Comparison of ENCODE assay signal across 8 mouse cellular contexts in genomic region chr17:87445917-87446766, GRCm38 (mm10). TPM values are rescaled to one million over a fixed set of nuclear protein-coding genes. Genes with fewer than 3 reads are reported as not detected.
DNase-seq lines count a peak whose midpoint lies in the region; ATAC-seq and TF ChIP-seq lines count a peak whose summit lies in the region.

No protein-coding gene starts in this region.

- WGBS in embryonic facial prominence, embryonic 13.5 days, result 1% methylated on average over 55 of the region's 86 CpGs
- WGBS in heart, embryonic 12.5 days, result under 1% methylated on average over 52 of the region's 86 CpGs
- under 1% methylated on average over 57 of the region's 86 CpGs for WGBS in kidney, postnatal 0 days
- under 1% methylated on average over 62 of the region's 86 CpGs for WGBS in liver, postnatal 0 days (ENCODE audit: insufficient replicate concordance)
- WGBS in neural tube, embryonic 13.5 days, result under 1% methylated on average over 64 of the region's 86 CpGs

- H3K9ac ChIP-seq in embryonic facial prominence, embryonic 13.5 days, result peak overlapping the region; percentile 96
- H3K9ac ChIP-seq in heart, embryonic 12.5 days, result peak overlapping the region; percentile 96
- H3K9ac ChIP-seq in kidney, postnatal 0 days (ENCODE audit: low read depth, low read length), result peak overlapping the region; percentile 98
- H3K9ac ChIP-seq in liver, postnatal 0 days (replicated peaks), result peak overlapping the region; percentile 87
- H3K9ac ChIP-seq in neural tube, embryonic 13.5 days, result peak overlapping the region; percentile 100

- ATAC-seq in embryonic facial prominence, embryonic 13.5 days (ENCODE audit: insufficient number of reproducible peaks, insufficient read depth, low FRiP score, low TSS enrichment, low read depth), result peak; percentile 83
- peak; percentile 79 for ATAC-seq in heart, embryonic 12.5 days (ENCODE audit: insufficient number of reproducible peaks, low FRiP score)
- ATAC-seq in kidney, postnatal 0 days (replicated peaks; ENCODE audit: low FRiP score, low read depth), result peak; percentile 76
- peak; percentile 45 for ATAC-seq in liver, postnatal 0 days
- peak; percentile 72 for ATAC-seq in neural tube, embryonic 13.5 days (ENCODE audit: low read depth)

- no peaks in the 10 kb centered on the region for H3K9me3 ChIP-seq in embryonic facial prominence, embryonic 13.5 days
- H3K9me3 ChIP-seq in heart, embryonic 12.5 days (replicated peaks), result no peaks in the 10 kb centered on the region
- H3K9me3 ChIP-seq in kidney, postnatal 0 days (replicated peaks; ENCODE audit: low read length), result no peaks in the 10 kb centered on the region
- no peaks in the 10 kb centered on the region for H3K9me3 ChIP-seq in liver, postnatal 0 days (ENCODE audit: low read length)
- H3K9me3 ChIP-seq in neural tube, embryonic 13.5 days, result no peaks in the 10 kb centered on the region

- H3K27me3 ChIP-seq in embryonic facial prominence, embryonic 13.5 days, result no peaks in the 10 kb centered on the region
- H3K27me3 ChIP-seq in heart, embryonic 12.5 days (replicated peaks), result no peaks in the 10 kb centered on the region
- H3K27me3 ChIP-seq in kidney, postnatal 0 days (ENCODE audit: insufficient read depth, low read length), result no peaks in the 10 kb centered on the region
- H3K27me3 ChIP-seq in liver, postnatal 0 days (ENCODE audit: insufficient read depth, low read length), result no peaks in the 10 kb centered on the region
- no peaks in the 10 kb centered on the region for H3K27me3 ChIP-seq in neural tube, embryonic 13.5 days

- H3K4me2 ChIP-seq in embryonic facial prominence, embryonic 13.5 days, result peak overlapping the region; percentile 72
- H3K4me2 ChIP-seq in heart, embryonic 12.5 days, result peak overlapping the region; percentile 82
- H3K4me2 ChIP-seq in kidney, postnatal 0 days (ENCODE audit: low read length), result peak overlapping the region; percentile 76
- H3K4me2 ChIP-seq in liver, postnatal 0 days (ENCODE audit: low read depth, low read length), result peak overlapping the region; percentile 90
- peak overlapping the region; percentile 96 for H3K4me2 ChIP-seq in neural tube, embryonic 13.5 days

- peak; percentile 85 for DNase-seq in CD4-positive helper T cell, adult 2 months (ENCODE audit: low read depth, low spot score)
- peak; percentile 78 for DNase-seq in adrenal gland, postnatal 10 days
- peak; percentile 81 for DNase-seq in kidney, postnatal 0 days (ENCODE audit: low spot score)
- peak; percentile 79 for DNase-seq in liver, postnatal 0 days
- peak; percentile 80 for DNase-seq in testis, postnatal 14 days (ENCODE audit: low spot score)

- no peak for TF ChIP-seq EP300 in liver, postnatal 0 days (IDR thresholded peaks at IDR 0.05; ENCODE audit: low read depth)

- peak overlapping the region; percentile 93 for H3K4me3 ChIP-seq in embryonic facial prominence, embryonic 13.5 days
- H3K4me3 ChIP-seq in heart, embryonic 12.5 days, result peak overlapping the region; percentile 77
- H3K4me3 ChIP-seq in kidney, postnatal 0 days (replicated peaks; ENCODE audit: low read depth, low read length), result peak overlapping the region; percentile 78
- peak overlapping the region; percentile 75 for H3K4me3 ChIP-seq in liver, postnatal 0 days (ENCODE audit: low read depth, low read length)
- H3K4me3 ChIP-seq in neural tube, embryonic 13.5 days, result peak overlapping the region; percentile 93

- no peaks in the 10 kb centered on the region for H3K36me3 ChIP-seq in embryonic facial prominence, embryonic 13.5 days
- peaks cover 9% of the 10 kb centered on the region for H3K36me3 ChIP-seq in heart, embryonic 12.5 days
- H3K36me3 ChIP-seq in kidney, postnatal 0 days (ENCODE audit: insufficient read depth, low read length), result no peaks in the 10 kb centered on the region
- H3K36me3 ChIP-seq in liver, postnatal 0 days (replicated peaks; ENCODE audit: insufficient read depth, low read length), result peaks cover 13% of the 10 kb centered on the region
- no peaks in the 10 kb centered on the region for H3K36me3 ChIP-seq in neural tube, embryonic 13.5 days

- no peak for TF ChIP-seq CTCF in kidney, postnatal 0 days (IDR thresholded peaks at IDR 0.05; ENCODE audit: low read depth)
- no peak for TF ChIP-seq CTCF in liver, postnatal 0 days (IDR thresholded peaks at IDR 0.05; ENCODE audit: low read depth)

- H3K4me1 ChIP-seq in embryonic facial prominence, embryonic 13.5 days, result peaks cover 26% of the 10 kb centered on the region
- H3K4me1 ChIP-seq in heart, embryonic 12.5 days (replicated peaks), result peaks cover 27% of the 10 kb centered on the region
- peaks cover 20% of the 10 kb centered on the region for H3K4me1 ChIP-seq in kidney, postnatal 0 days (replicated peaks; ENCODE audit: insufficient read depth, low read length)
- peaks cover 34% of the 10 kb centered on the region for H3K4me1 ChIP-seq in liver, postnatal 0 days (ENCODE audit: insufficient read depth)
- H3K4me1 ChIP-seq in neural tube, embryonic 13.5 days (replicated peaks), result peaks cover 45% of the 10 kb centered on the region

- peak overlapping the region; percentile 95 for H3K27ac ChIP-seq in embryonic facial prominence, embryonic 13.5 days
- H3K27ac ChIP-seq in heart, embryonic 12.5 days (ENCODE audit: poor library complexity, severe bottlenecking), result peak overlapping the region; percentile 97
- peak overlapping the region; percentile 94 for H3K27ac ChIP-seq in kidney, postnatal 0 days
- peak overlapping the region; percentile 92 for H3K27ac ChIP-seq in liver, postnatal 0 days (ENCODE audit: low read depth)
- H3K27ac ChIP-seq in neural tube, embryonic 13.5 days (replicated peaks), result peak overlapping the region; percentile 100

RNA-seq across cellular contexts. Expression of gene Calm2, which starts 0.6 kb away (rescaled TPM):
- 100 to 1,000 TPM; 380 to 407 TPM for total RNA-seq in adrenal gland, postnatal 10 days (2021)
- 864 and 866 TPM in 2 replicates for polyA plus RNA-seq in embryonic facial prominence, embryonic 13.5 days (2015; fragmentation: Nextera tagmentation; extraction: Ambion mirVana)
- 619 and 647 TPM in 2 replicates for polyA plus RNA-seq in heart, embryonic 12.5 days (2016; fragmentation: Nextera tagmentation; extraction: Ambion mirVana)
- polyA plus RNA-seq in kidney, postnatal 0 days (2015; fragmentation: Nextera tagmentation; extraction: Ambion mirVana), result 1,007 and 1,080 TPM in 2 replicates
- 397 and 413 TPM in 2 replicates for polyA plus RNA-seq in liver, postnatal 0 days (2015; fragmentation: Nextera tagmentation; extraction: Ambion mirVana)
- 2,810 and 2,954 TPM in 2 replicates for polyA plus RNA-seq in neural tube, embryonic 13.5 days (2015; fragmentation: Nextera tagmentation; extraction: Ambion mirVana)

RNA-seq across cellular contexts. Expression of gene Stpg4, which starts 18.6 kb away (rescaled TPM):
- total RNA-seq in adrenal gland, postnatal 10 days (2021), result not detected
- not detected in 2 replicates for polyA plus RNA-seq in embryonic facial prominence, embryonic 13.5 days (2015; fragmentation: Nextera tagmentation; extraction: Ambion mirVana)
- polyA plus RNA-seq in heart, embryonic 12.5 days (2016; fragmentation: Nextera tagmentation; extraction: Ambion mirVana), result not detected in 2 replicates
- not detected in 2 replicates for polyA plus RNA-seq in kidney, postnatal 0 days (2015; fragmentation: Nextera tagmentation; extraction: Ambion mirVana)
- not detected in 2 replicates for polyA plus RNA-seq in liver, postnatal 0 days (2015; fragmentation: Nextera tagmentation; extraction: Ambion mirVana)
- polyA plus RNA-seq in neural tube, embryonic 13.5 days (2015; fragmentation: Nextera tagmentation; extraction: Ambion mirVana), result 0.78 TPM in 1 of 2 replicates, not detected in the other

Comparison
In these comparisons a context has a peak if more than half of its experiments do, and no peak if none do; other contexts are left out.
1. Peak in every context shown above with its lines: DNase-seq, ATAC-seq, H3K4me3 ChIP-seq and H3K27ac ChIP-seq.